Mouse (Mus musculus) heart, embryonic 12.5 days (tissue): ENCODE results near the gene Trmt10c. TPM values are rescaled to one million over a fixed set of nuclear protein-coding genes. Genes with fewer than 3 reads are reported as not detected.
"Not testable (repeated sequence)": the region's sequence is repeated elsewhere in the genome, so short reads cannot be mapped to it uniquely, and the experiment has no call there.

Source experiments
- ATAC-seq: fragments of 200-750 bp; cut with Nextera tagmentation; 2 replicates; pipeline ENCODE4 v1.8.0; 2017; ENCODE audit warnings: moderate TSS enrichment, moderate library complexity; ENCODE audit not compliant: insufficient number of reproducible peaks, low FRiP score
- H3K27ac ChIP-seq: fragments of 300-500 bp; sonication (generic); 2 replicates; pipeline ENCODE4 v1.5.1; 2016; ENCODE audit warnings: mild to moderate bottlenecking, moderate library complexity; ENCODE audit not compliant: poor library complexity, severe bottlenecking
- H3K27me3 ChIP-seq: fragments of 300-500 bp; sonication (generic); replicated peaks from 2 replicates; pipeline ENCODE4 v1.6.1; 2016; ENCODE audit warnings: mild to moderate bottlenecking, moderate library complexity
- H3K36me3 ChIP-seq: fragments of 300-500 bp; sonication (generic); 2 replicates; pipeline ENCODE4 v1.6.1; 2016; ENCODE audit warnings: mild to moderate bottlenecking, moderate library complexity
- H3K4me1 ChIP-seq: fragments of 300-500 bp; sonication (generic); replicated peaks from 2 replicates; pipeline ENCODE4 v1.6.1; 2016; ENCODE audit warnings: mild to moderate bottlenecking
- H3K4me2 ChIP-seq: fragments of 300-500 bp; sonication (generic); 2 replicates; pipeline ENCODE4 v1.6.1; 2016; ENCODE audit warnings: mild to moderate bottlenecking, moderate library complexity
- H3K4me3 ChIP-seq: fragments of 300-500 bp; sonication (generic); 2 replicates; pipeline ENCODE4 v1.5.1; 2016; ENCODE audit warnings: mild to moderate bottlenecking
- H3K9ac ChIP-seq: fragments of 300-500 bp; sonication (generic); 2 replicates; pipeline ENCODE4 v1.6.1; 2016; ENCODE audit warnings: mild to moderate bottlenecking, moderate library complexity
- H3K9me3 ChIP-seq: fragments of 300-500 bp; sonication (generic); replicated peaks from 2 replicates; pipeline ENCODE4 v1.6.1; 2016; ENCODE audit warnings: mild to moderate bottlenecking, moderate library complexity
- WGBS: fragments of 180-500 bp; shearing (Covaris S2); methylation state at CpG from one replicate; pipeline ENCODE4 v1.1.7; 2016; 5-methylcytosine and 5-hydroxymethylcytosine counted together
- polyA plus RNA-seq: library from polyadenylated mRNA; unstranded; fragments of >200 nt; fragmentation: Nextera tagmentation; extraction: Ambion mirVana; gene quantifications from 2 replicates; pipeline ENCODE4 v1.2.1, GENCODE M21; 2016

The Trmt10c gene
- polyA plus RNA-seq, 1 experiment from 2014 or later, result 23.0 TPM

DNA sequence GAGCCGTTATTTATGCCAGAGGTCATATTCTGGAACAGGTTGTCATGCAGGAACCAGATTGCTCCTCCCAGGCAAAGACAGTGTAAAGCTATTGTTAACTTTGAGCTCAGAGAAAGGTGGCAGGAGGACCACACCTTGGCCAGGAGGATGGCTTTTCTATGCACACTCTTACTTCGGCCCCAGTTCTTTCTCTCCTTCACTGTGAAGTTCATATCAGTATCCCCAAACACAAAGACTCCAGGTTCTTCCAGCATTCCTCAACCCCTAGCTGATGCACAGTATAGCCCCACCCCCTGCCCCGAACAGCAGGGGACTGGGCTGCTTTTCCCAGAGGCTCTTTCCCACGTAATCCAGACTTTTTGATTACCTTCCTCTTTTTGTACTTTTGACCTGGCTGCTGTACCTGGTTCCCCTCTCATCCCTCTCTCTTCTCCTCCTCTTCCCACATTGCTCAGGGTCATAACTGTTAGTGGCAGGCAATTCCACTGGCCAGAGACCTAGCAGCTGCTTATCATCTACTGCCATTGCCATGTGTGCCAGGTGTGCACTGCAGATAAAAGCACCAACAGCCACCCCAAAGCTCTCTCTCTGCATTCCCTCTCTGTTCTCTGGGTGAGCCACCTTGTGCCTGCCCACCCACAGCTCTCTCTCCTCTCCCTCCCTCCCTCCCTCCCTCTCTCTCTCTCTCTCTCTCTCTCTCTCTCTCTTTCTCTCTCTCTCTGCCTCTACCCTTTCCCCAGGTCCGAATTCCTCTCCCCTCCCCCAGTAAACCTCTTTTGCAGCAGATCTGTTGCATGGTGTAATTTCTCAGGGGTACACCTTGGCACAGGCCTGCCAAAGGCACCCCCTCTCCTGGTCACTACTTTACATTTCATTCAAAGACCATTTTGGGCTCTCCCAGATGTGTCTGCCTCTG is 34.0 kb upstream of the Trmt10c start:
- Histone ChIP-seq H3K27ac (peak overlapping the region; percentile 67), H3K4me3 (no peak overlapping the region), H3K36me3 (no peaks in the 10 kb centered on the region), H3K4me2 (peak overlapping the region; percentile 19; the same call in 1 of the 2 replicates), H3K9ac (0 out of 2 replicates have a peak overlapping the region, but pooled peaks have one; percentile 24), H3K27me3 (no peaks in the 10 kb centered on the region), H3K4me1 (peaks cover 4% of the 10 kb centered on the region; the same call in 1 of the 2 replicates), H3K9me3 (no peaks in the 10 kb centered on the region)
- 34% methylated on average over 5 of the region's 5 CpGs for WGBS
- ATAC-seq, result peak; percentile 85

DNA sequence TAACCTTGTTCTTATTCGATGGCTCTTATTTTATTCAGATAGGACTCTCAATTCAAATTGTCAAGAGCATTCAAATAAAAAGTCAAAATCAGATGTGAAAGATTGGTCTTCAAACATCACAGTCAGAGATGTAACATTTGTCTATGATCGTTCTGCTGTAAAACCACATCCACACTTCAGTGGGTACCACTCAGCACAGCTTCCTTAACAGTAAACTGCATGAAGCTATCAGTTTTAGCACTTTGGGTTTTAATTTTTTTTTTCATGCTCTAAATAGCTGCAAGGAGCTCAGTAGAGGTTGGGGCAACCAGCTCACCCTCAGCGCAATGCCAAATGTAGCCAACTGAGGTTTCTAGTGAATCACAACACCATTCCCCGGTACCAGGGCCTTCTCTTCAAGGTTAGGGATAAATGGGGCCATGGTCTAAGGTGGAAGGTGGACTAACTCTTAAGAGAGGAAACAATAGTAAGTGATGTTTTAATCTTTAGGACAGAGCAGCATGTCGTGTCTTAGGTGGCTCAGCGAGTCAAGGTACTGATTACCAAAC is 31.0 kb upstream of the Trmt10c start:
- Histone ChIP-seq H3K4me2 (no peak overlapping the region), H3K9me3 (no peaks in the 10 kb centered on the region), H3K9ac (no peak overlapping the region), H3K4me1 (no peaks in the 10 kb centered on the region), H3K36me3 (no peaks in the 10 kb centered on the region), H3K27me3 (peaks cover 5% of the 10 kb centered on the region; the same call in 1 of the 2 replicates), H3K4me3 (no peak overlapping the region), H3K27ac (no peak overlapping the region)
- WGBS, result 82% methylated on average over 6 of the region's 6 CpGs
- no peak for ATAC-seq

DNA sequence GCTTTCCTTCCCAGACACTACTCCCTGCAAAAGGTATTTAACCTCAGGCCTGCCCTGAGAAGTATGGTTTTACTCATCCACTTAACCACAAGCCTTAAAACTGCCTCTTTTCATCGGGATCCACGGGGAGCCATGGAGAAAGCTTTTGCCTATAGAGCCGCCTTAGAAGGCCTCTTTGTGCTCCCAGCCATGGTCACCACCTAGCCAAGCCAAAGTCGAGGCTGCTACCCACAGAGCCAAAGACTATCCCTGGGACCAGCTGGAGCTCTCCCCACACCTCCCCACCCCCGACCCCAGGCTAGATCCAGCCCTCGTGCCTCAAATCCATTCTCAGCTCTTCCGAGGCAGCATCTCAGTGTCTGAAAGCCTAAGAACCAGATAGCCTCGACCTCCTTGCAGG is 28.5 kb upstream of the Trmt10c start:
- Histone ChIP-seq H3K9ac (no peak overlapping the region), H3K4me1 (no peaks in the 10 kb centered on the region), H3K27ac (no peak overlapping the region), H3K36me3 (no peaks in the 10 kb centered on the region), H3K4me3 (no peak overlapping the region), H3K9me3 (no peaks in the 10 kb centered on the region), H3K4me2 (no peak overlapping the region), H3K27me3 (peaks cover 5% of the 10 kb centered on the region; the same call in 1 of the 2 replicates)
- 49% methylated on average over 8 of the region's 8 CpGs for WGBS
- ATAC-seq, result no peak

- peak; percentile 64 for ATAC-seq
- H3K36me3 ChIP-seq, result no peaks in the 10 kb centered on the region
- WGBS, result 10% methylated on average over 20 of the region's 20 CpGs
- H3K27ac ChIP-seq, result no peak overlapping the region
- H3K27me3 ChIP-seq, result peaks cover 5% of the 10 kb centered on the region; the same call in 1 of the 2 replicates
- peak overlapping the region; percentile 77 for H3K4me2 ChIP-seq
- peak overlapping the region; percentile 59 for H3K4me3 ChIP-seq
- no peaks in the 10 kb centered on the region for H3K9me3 ChIP-seq
- no peaks in the 10 kb centered on the region for H3K4me1 ChIP-seq
- H3K9ac ChIP-seq, result peak overlapping the region; percentile 66
These were observed 26.8 kb upstream of the Trmt10c start for GRCm38 (mm10) chr16:56064334-56064990.

GRCm38 (mm10) chr16:56062981-56063380 is 25.4 kb upstream of the Trmt10c start:
- Histone ChIP-seq H3K27me3 (peaks cover 5% of the 10 kb centered on the region; the same call in 1 of the 2 replicates), H3K9ac (no peak overlapping the region), H3K36me3 (no peaks in the 10 kb centered on the region), H3K9me3 (no peaks in the 10 kb centered on the region), H3K4me2 (no peak overlapping the region), H3K4me3 (no peak overlapping the region), H3K4me1 (no peaks in the 10 kb centered on the region), H3K27ac (no peak overlapping the region)
- 76% methylated on average over 11 of the region's 11 CpGs for WGBS
- no peak for ATAC-seq

DNA sequence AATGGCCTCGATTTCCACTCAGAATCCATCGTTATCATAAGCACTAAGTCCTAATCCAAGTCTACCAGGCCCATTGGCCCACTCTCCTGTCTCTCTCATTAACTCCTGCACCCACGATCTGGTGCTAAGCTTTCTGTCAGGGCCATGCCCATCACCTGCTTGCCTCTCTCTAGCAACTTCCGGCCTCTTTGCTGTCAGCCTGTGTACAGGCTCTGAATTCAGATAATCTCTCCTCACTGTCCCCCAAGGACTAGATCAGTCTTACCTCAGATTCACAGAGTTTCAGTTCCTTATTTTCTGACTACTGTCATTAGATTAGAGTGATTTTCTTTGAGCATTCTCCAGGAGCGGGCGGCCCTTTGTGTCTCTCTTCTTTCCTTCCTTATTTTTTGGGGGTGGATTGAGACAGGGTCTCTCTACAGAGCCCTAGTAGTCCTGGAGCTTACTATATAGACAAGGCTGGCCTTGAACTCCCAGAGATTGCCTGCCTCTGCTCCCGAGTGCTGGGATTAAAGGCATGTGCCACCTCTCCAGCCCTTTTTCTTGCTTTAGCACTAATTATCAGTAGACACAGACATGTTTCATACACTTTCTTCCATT is 24.5 kb upstream of the Trmt10c start:
- no peaks in the 10 kb centered on the region for H3K9me3 ChIP-seq
- no peak overlapping the region for H3K4me2 ChIP-seq
- H3K4me3 ChIP-seq, result no peak overlapping the region
- H3K27ac ChIP-seq, result no peak overlapping the region
- no peaks in the 10 kb centered on the region for H3K4me1 ChIP-seq
- no peaks in the 10 kb centered on the region for H3K36me3 ChIP-seq
- no peak overlapping the region for H3K9ac ChIP-seq
- 70% methylated on average over 7 of the region's 7 CpGs for WGBS
- peaks cover 5% of the 10 kb centered on the region; the same call in 1 of the 2 replicates for H3K27me3 ChIP-seq
- no peak for ATAC-seq

DNA sequence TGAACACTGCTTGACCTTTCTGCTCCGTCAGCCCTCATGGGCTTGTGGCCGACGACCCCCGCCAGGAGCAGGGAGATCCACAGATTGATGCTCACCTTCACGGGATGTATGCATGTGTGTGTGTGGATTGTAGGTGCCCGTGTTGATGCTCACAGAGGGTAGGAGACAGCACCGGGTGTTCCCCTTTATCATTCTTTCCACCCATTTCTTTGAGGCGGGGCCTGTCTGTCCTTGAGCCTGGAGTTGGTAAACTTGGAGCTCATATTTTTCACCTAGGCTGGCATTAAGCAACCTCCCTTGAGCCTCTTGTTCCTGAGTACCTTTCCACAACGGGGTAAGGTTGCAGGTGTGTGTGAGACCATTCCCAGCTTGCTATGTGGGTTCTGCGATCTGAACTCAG is 20.5 kb upstream of the Trmt10c start:
- no peak for ATAC-seq
- Histone ChIP-seq H3K9me3 (no peaks in the 10 kb centered on the region), H3K4me1 (no peaks in the 10 kb centered on the region), H3K27ac (no peak overlapping the region), H3K4me3 (no peak overlapping the region), H3K36me3 (no peaks in the 10 kb centered on the region), H3K27me3 (no peaks in the 10 kb centered on the region), H3K9ac (no peak overlapping the region), H3K4me2 (no peak overlapping the region)
- 74% methylated on average over 10 of the region's 10 CpGs for whole genome bisulfite sequencing

DNA sequence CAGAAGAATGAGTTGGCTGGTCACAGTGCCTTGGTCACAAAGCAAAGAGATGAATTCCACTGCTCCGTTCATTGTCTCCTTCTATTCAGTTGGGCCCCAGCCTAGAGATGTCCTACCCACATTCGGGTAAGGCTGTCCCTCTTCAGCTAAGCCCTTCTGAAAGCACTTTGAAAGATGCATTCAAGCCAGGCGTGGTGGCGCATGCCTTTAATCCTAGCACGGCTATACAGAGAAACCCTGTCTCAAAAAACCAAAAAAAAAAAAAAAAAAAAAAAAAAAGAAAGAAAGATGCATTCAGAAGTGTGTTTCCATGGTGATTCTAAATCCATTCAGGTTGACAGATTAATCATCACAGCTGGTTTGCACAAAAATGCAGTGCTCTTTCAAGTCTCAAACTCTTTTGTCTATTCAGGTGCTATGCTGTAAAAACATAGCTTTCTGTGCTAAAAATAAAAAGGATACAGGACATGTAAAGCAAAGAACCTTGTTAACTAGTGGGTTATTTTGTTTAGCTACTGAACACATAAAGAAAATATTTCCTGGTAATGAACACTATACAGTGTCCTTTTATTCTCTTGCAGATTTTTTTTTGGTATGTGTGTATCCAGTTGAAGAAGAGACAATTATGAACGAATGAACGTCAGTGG is 19.4 kb upstream of the Trmt10c start:
- H3K4me3 ChIP-seq, result no peak overlapping the region
- no peaks in the 10 kb centered on the region for H3K36me3 ChIP-seq
- WGBS, result 70% methylated on average over 7 of the region's 7 CpGs
- no peak for ATAC-seq
- no peak overlapping the region for H3K4me2 ChIP-seq
- no peaks in the 10 kb centered on the region for H3K9me3 ChIP-seq
- no peak overlapping the region for H3K27ac ChIP-seq
- no peaks in the 10 kb centered on the region for H3K27me3 ChIP-seq
- no peaks in the 10 kb centered on the region for H3K4me1 ChIP-seq
- no peak overlapping the region for H3K9ac ChIP-seq

DNA sequence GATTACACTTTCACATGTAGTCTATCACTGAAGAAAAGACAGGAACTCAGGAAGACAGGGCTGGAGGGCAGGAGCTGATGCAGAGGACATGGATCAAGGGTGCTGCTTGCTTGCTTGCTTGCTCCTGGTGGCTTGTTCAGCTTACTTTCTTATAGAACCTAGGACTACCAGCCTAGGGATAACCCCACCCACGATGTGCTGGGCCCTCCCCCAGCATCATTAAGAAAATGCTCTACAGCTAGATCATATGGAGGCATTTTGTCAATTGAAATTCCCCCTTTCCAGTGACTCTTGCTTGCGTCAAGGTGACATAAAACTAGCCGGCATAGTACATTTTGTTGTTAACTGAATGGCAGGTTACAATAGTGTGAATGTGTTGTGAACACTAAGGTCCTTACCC is 18.3 kb upstream of the Trmt10c start:
- H3K36me3 ChIP-seq, result no peaks in the 10 kb centered on the region
- no peaks in the 10 kb centered on the region for H3K27me3 ChIP-seq
- H3K4me2 ChIP-seq, result no peak overlapping the region
- no peak overlapping the region for H3K9ac ChIP-seq
- H3K4me1 ChIP-seq, result no peaks in the 10 kb centered on the region
- H3K27ac ChIP-seq, result no peak overlapping the region
- 80% methylated on average over 3 of the region's 3 CpGs for WGBS
- no peak overlapping the region for H3K4me3 ChIP-seq
- no peak for ATAC-seq
- H3K9me3 ChIP-seq, result no peaks in the 10 kb centered on the region

GRCm38 (mm10) chr16:56048038-56048437 is 10.4 kb upstream of the Trmt10c start, which contains the start of gene Senp7:
TSS of gene Senp7 (plus strand) at chr16:56048338.
- no CpG with 5 or more reads among the region's 4 CpGs for WGBS

More at GRCm38 (mm10) chr16:56048038-56048437, 10.4 kb upstream of the Trmt10c start, which contains the start of gene Senp7:
- not testable (repeated sequence) for H3K36me3 ChIP-seq, H3K27ac ChIP-seq, H3K4me3 ChIP-seq, H3K27me3 ChIP-seq, H3K4me1 ChIP-seq, H3K9me3 ChIP-seq, H3K9ac ChIP-seq, H3K4me2 ChIP-seq, ATAC-seq
